Mouse (Mus musculus): Measurements from ENCODE around the gene Fam204a.

The Fam204a gene

GRCm38 (mm10) chr19:60153096-60153495, 73.4 kb downstream of the Fam204a start:
- Histone ChIP-seq H3K27me3 (ENCODE audit: insufficient read depth, low read length) (peaks cover 15% of the 10 kb centered on the region), H3K9me3 (ENCODE audit: low read length) (no peaks in the 10 kb centered on the region), H3K36me3 (ENCODE audit: insufficient read depth, low read length) (no peaks in the 10 kb centered on the region), H3K4me1 (replicated peaks; ENCODE audit: low read depth, low read length) (no peaks in the 10 kb centered on the region; the same call in 1 of the 2 replicates), H3K4me3 (replicated peaks; ENCODE audit: low read length) (no peak overlapping the region)
- no peak for TF ChIP-seq NANOG (IDR thresholded peaks at IDR 0.05; ENCODE audit: borderline replicate concordance, low read length)
- TF ChIP-seq CTCF (conservative IDR thresholded peaks at IDR 0.05; ENCODE audit: low read length), result no peak
- no peak for TF ChIP-seq POU5F1 (IDR thresholded peaks at IDR 0.05; ENCODE audit: borderline replicate concordance, low read length)

- Histone ChIP-seq H3K4me3 (replicated peaks; ENCODE audit: low read length) (no peak overlapping the region), H3K9me3 (ENCODE audit: low read length) (no peaks in the 10 kb centered on the region), H3K27me3 (ENCODE audit: insufficient read depth, low read length) (peaks cover 21% of the 10 kb centered on the region), H3K36me3 (ENCODE audit: insufficient read depth, low read length) (no peaks in the 10 kb centered on the region), H3K4me1 (replicated peaks; ENCODE audit: low read depth, low read length) (peaks cover 11% of the 10 kb centered on the region; the same call in 1 of the 2 replicates)
- no peak for TF ChIP-seq NANOG (IDR thresholded peaks at IDR 0.05; ENCODE audit: borderline replicate concordance, low read length)
- TF ChIP-seq POU5F1 (IDR thresholded peaks at IDR 0.05; ENCODE audit: borderline replicate concordance, low read length), result no peak
- TF ChIP-seq CTCF (conservative IDR thresholded peaks at IDR 0.05; ENCODE audit: low read length), result no peak
Measured at GRCm38 (mm10) chr19:60150056-60150455, 76.4 kb downstream of the Fam204a start.

GRCm38 (mm10) chr19:60149078-60149960, 77.2 kb downstream of the Fam204a start:
- no peak for TF ChIP-seq CTCF (conservative IDR thresholded peaks at IDR 0.05; ENCODE audit: low read length)
- no peak for TF ChIP-seq NANOG (IDR thresholded peaks at IDR 0.05; ENCODE audit: borderline replicate concordance, low read length)
- TF ChIP-seq POU5F1 (IDR thresholded peaks at IDR 0.05; ENCODE audit: borderline replicate concordance, low read length), result no peak
- Histone ChIP-seq H3K4me1 (replicated peaks; ENCODE audit: low read depth, low read length) (peaks cover 16% of the 10 kb centered on the region; the same call in 1 of the 2 replicates), H3K4me3 (replicated peaks; ENCODE audit: low read length) (no peak overlapping the region), H3K27me3 (ENCODE audit: insufficient read depth, low read length) (peaks cover 26% of the 10 kb centered on the region), H3K36me3 (ENCODE audit: insufficient read depth, low read length) (no peaks in the 10 kb centered on the region), H3K9me3 (ENCODE audit: low read length) (no peaks in the 10 kb centered on the region)
